Mouse (Mus musculus) embryonic facial prominence, embryonic 14.5 days (tissue): Measurements from ENCODE around the gene Rprd1b. TPM values are rescaled to one million over a fixed set of nuclear protein-coding genes. Genes with fewer than 3 reads are reported as not detected.

Experiments
- ATAC-seq: fragments of 200-750 bp; cut with Nextera tagmentation; 2 replicates; pipeline ENCODE4 v1.8.0; 2017; ENCODE audit warnings: low read depth, moderate number of reproducible peaks, moderate TSS enrichment
- DNase-seq: peaks from one replicate; pipeline ENCODE4 v3.0.0-alpha.2; 2015; ENCODE audit warnings: low spot score
- H3K27ac ChIP-seq: fragments of 300-500 bp; sonication (generic); replicated peaks from 2 replicates; pipeline ENCODE4 v1.5.1; 2014; ENCODE audit warnings: low read depth, mild to moderate bottlenecking, low read length, moderate library complexity
- H3K27me3 ChIP-seq: fragments of 300-500 bp; sonication (generic); replicated peaks from 2 replicates; pipeline ENCODE4 v1.6.1; 2014; ENCODE audit warnings: low read length; ENCODE audit not compliant: control insufficient read depth, insufficient read depth
- H3K36me3 ChIP-seq: fragments of 300-500 bp; sonication (generic); 2 replicates; pipeline ENCODE4 v1.6.1; 2014; ENCODE audit warnings: low read length, mixed read lengths; ENCODE audit not compliant: control insufficient read depth, insufficient read depth
- H3K4me1 ChIP-seq: fragments of 300-500 bp; sonication (generic); 2 replicates; pipeline ENCODE4 v1.6.1; 2014; ENCODE audit warnings: antibody characterized with exemption, low read length; ENCODE audit not compliant: control insufficient read depth, insufficient read depth
- H3K4me2 ChIP-seq: fragments of 300-500 bp; sonication (generic); 2 replicates; pipeline ENCODE4 v1.6.1; 2014; ENCODE audit warnings: low read depth, mild to moderate bottlenecking, low read length, moderate library complexity, mixed read lengths
- H3K4me3 ChIP-seq: fragments of 300-500 bp; sonication (generic); 2 replicates; pipeline ENCODE4 v1.5.1; 2014; ENCODE audit warnings: low read depth, mild to moderate bottlenecking, low read length
- H3K9ac ChIP-seq: fragments of 300-500 bp; sonication (generic); 2 replicates; pipeline ENCODE4 v1.6.1; 2014; ENCODE audit warnings: low read depth, mild to moderate bottlenecking, low read length, moderate library complexity, mixed read lengths
- H3K9me3 ChIP-seq: fragments of 300-500 bp; sonication (generic); 2 replicates; pipeline ENCODE4 v1.6.1; 2016; ENCODE audit warnings: low read length; ENCODE audit not compliant: control insufficient read depth
- WGBS: fragments of 180-500 bp; shearing (Covaris S2); extraction: QIAGEN DNeasy Blood & Tissue Kit; methylation state at CpG from one replicate; pipeline ENCODE4 v1.1.7; 2014; 5-methylcytosine and 5-hydroxymethylcytosine counted together
- polyA plus RNA-seq: library from polyadenylated mRNA; unstranded; fragments of >200 nt; fragmentation: Nextera tagmentation; extraction: Ambion mirVana; gene quantifications from 2 replicates; pipeline ENCODE4 v1.2.1, GENCODE M21; 2014

Gene Rprd1b
- polyA plus RNA-seq, 1 experiment from 2014 or later: 32.8 TPM

GRCm38 (mm10) chr2:158122814-158123213 is 94.5 kb downstream of the Rprd1b start:
- H3K4me1 ChIP-seq: no peaks in the 10 kb centered on the region
- ATAC-seq: no peak

DNA sequence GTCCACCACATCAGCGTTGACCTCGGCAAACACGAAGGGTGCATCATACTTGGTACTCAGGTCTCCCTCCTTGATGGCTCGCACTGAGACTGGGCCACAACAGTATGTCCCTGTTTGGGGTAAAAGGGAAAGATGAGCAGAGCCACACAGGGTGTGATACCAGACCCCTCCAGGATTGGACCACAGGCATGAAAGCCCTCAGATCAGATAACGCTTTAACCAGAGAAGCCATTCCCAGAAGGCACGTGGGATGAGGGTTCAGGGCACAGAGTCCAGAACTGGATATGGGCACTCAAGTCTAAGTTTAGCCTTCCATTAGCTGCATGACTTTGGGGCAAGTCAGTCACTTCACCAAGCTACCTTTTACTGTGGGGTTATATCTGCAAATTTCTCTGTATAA is 98.9 kb downstream of the Rprd1b start:
- peaks cover 6% of the 10 kb centered on the region; the same call in 1 of the 2 replicates for H3K9me3 ChIP-seq
- no peak overlapping the region for H3K4me2 ChIP-seq
- ATAC-seq: no peak
- no peak overlapping the region for H3K4me3 ChIP-seq
- H3K4me1 ChIP-seq: no peaks in the 10 kb centered on the region
- no peak overlapping the region for H3K9ac ChIP-seq
- H3K36me3 ChIP-seq: no peaks in the 10 kb centered on the region; the same call in 1 of the 2 replicates
- no peak overlapping the region for H3K27ac ChIP-seq
- DNase-seq: no peak
- WGBS: 93% methylated on average over 6 of the region's 6 CpGs
- no peaks in the 10 kb centered on the region for H3K27me3 ChIP-seq

More at GRCm38 (mm10) chr2:158122814-158123213, 94.5 kb downstream of the Rprd1b start:
- H3K27ac ChIP-seq: no peak overlapping the region
- DNase-seq: no peak
- no peaks in the 10 kb centered on the region; the same call in 1 of the 2 replicates for H3K36me3 ChIP-seq
- H3K4me3 ChIP-seq: no peak overlapping the region
- WGBS: 75% methylated on average over 6 of the region's 6 CpGs
- no peak overlapping the region for H3K9ac ChIP-seq
- H3K9me3 ChIP-seq: peaks cover 6% of the 10 kb centered on the region; the same call in 1 of the 2 replicates
- no peaks in the 10 kb centered on the region for H3K27me3 ChIP-seq
- no peak overlapping the region for H3K4me2 ChIP-seq

GRCm38 (mm10) chr2:158127872-158128271 is 99.6 kb downstream of the Rprd1b start:
- Histone ChIP-seq H3K9me3 (peaks cover 6% of the 10 kb centered on the region; the same call in 1 of the 2 replicates), H3K36me3 (no peaks in the 10 kb centered on the region; the same call in 1 of the 2 replicates), H3K4me1 (no peaks in the 10 kb centered on the region), H3K27ac (no peak overlapping the region), H3K27me3 (no peaks in the 10 kb centered on the region), H3K4me2 (no peak overlapping the region), H3K4me3 (no peak overlapping the region), H3K9ac (no peak overlapping the region)
- DNase-seq (no peak), ATAC-seq (no peak)
- 91% methylated on average over 7 of the region's 7 CpGs for WGBS

- no peak overlapping the region for H3K4me3 ChIP-seq
- H3K27me3 ChIP-seq: no peaks in the 10 kb centered on the region
- H3K36me3 ChIP-seq: no peaks in the 10 kb centered on the region; the same call in 1 of the 2 replicates
- ATAC-seq: no peak
- no peaks in the 10 kb centered on the region for H3K4me1 ChIP-seq
- peaks cover 6% of the 10 kb centered on the region; the same call in 1 of the 2 replicates for H3K9me3 ChIP-seq
- H3K9ac ChIP-seq: no peak overlapping the region
- 74% methylated on average over 8 of the region's 8 CpGs for WGBS
- H3K27ac ChIP-seq: no peak overlapping the region
- no peak overlapping the region for H3K4me2 ChIP-seq
- no peak for DNase-seq
These were observed 100.3 kb downstream of the Rprd1b start for GRCm38 (mm10) chr2:158128461-158129130.

DNA sequence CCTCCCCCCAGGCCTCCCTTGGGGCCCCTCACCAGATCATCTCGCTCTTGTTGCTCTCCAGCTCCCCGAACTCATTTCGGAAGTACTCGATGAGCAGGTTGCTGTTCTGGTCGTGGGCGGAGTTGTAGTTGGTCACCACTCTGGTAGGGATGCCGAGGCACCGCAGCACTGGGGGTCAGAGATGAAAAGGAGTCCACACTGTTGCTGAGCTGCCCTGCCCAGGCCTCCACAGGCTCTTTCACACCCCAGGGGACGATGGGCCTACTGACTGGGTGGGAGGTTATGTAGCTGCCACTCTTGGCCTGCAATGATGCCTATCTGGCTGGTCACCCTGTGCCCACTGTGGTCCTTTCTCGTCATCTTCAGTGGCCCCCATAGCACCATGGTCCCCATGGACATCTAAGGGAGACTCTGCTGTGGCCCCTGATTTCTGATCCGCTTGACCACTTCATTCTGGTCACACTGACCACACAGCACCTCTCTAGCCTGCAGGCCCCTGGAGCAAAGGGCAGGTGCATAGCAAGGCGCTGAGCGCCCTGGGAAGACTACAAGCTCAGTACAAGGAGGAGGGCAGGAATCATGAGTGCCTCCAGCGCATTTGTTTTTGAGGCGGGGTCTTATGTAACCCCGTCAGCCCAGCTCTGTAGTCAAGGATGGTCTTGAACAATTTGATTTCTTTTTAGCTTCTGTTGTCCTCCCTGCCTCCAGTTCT is 101.2 kb downstream of the Rprd1b start:
- H3K4me3 ChIP-seq: no peak overlapping the region
- H3K4me1 ChIP-seq: no peaks in the 10 kb centered on the region
- H3K9me3 ChIP-seq: peaks cover 6% of the 10 kb centered on the region; the same call in 1 of the 2 replicates
- H3K27ac ChIP-seq: no peak overlapping the region
- no peaks in the 10 kb centered on the region for H3K27me3 ChIP-seq
- no peak overlapping the region for H3K4me2 ChIP-seq
- no peak for DNase-seq
- 80% methylated on average over 16 of the region's 16 CpGs for WGBS
- no peaks in the 10 kb centered on the region; the same call in 1 of the 2 replicates for H3K36me3 ChIP-seq
- no peak for ATAC-seq
- no peak overlapping the region for H3K9ac ChIP-seq

GRCm38 (mm10) chr2:158130391-158130986 is 102.2 kb downstream of the Rprd1b start:
- Histone ChIP-seq H3K9ac (no peak overlapping the region), H3K36me3 (no peaks in the 10 kb centered on the region), H3K9me3 (peaks cover 5% of the 10 kb centered on the region; the same call in 1 of the 2 replicates), H3K4me3 (no peak overlapping the region), H3K4me2 (no peak overlapping the region), H3K4me1 (no peaks in the 10 kb centered on the region), H3K27ac (no peak overlapping the region), H3K27me3 (no peaks in the 10 kb centered on the region)
- DNase-seq (peak; percentile 62), ATAC-seq (no peak)
- 51% methylated on average over 4 of the region's 5 CpGs for WGBS

DNA sequence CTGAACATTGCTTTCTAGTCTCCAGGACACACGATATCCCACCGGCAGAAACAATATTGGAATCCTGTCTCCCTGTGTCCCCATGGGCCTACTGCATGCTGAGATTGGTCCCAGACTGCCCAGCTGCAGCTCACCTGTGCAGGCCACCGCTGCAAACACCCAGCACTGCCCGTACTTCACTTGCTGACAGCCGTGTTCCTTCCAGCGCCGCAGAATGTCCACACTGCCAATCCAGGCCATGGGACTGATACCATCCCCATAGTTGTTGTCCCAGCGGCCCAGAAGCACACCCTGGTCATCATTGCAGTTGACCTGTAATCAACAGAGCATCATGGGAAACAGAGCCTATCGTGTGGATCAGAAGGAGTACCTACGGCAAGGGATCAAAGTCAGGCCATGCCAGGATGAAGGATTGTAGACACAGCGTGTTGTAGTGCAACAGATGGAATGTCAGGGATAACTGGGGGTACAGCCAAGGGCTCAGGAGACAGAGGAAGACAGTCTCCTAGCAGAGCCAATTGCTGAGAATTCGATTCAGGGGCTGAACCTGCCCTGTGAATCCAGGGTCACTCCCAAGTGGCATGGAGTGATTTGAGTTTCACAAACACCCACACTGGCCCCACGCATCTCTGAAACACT is 103.0 kb downstream of the Rprd1b start:
- no peak for ATAC-seq
- Histone ChIP-seq H3K27me3 (no peaks in the 10 kb centered on the region), H3K4me1 (no peaks in the 10 kb centered on the region; the same call in 1 of the 2 replicates), H3K4me2 (no peak overlapping the region), H3K9me3 (no peaks in the 10 kb centered on the region), H3K9ac (no peak overlapping the region), H3K4me3 (no peak overlapping the region), H3K36me3 (no peaks in the 10 kb centered on the region), H3K27ac (no peak overlapping the region)
- DNase-seq: no peak
- 84% methylated on average over 13 of the region's 13 CpGs for WGBS

DNA sequence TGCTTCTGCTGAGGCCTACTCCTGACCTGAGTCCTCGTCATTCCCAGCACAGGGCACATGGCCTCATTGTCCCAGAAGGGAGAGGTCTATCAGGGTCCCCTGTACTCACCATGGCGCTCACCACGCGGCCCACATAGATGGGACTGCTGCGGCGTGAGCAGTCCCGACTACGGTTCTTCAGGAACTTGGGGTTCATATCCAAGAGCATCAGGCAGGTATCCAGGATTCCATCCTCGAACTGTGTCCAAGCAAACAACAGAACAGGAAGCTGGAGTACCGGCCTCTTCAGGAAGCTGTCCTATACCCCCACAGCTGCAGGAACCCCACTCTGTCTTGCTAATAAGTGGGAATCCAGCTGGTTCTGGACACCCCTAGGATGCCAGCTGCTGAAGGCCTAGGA is 104.0 kb downstream of the Rprd1b start:
- H3K27me3 ChIP-seq: no peaks in the 10 kb centered on the region
- H3K36me3 ChIP-seq: no peaks in the 10 kb centered on the region
- no peaks in the 10 kb centered on the region for H3K9me3 ChIP-seq
- no peak overlapping the region for H3K4me2 ChIP-seq
- DNase-seq: no peak
- H3K27ac ChIP-seq: no peak overlapping the region
- H3K4me3 ChIP-seq: no peak overlapping the region
- ATAC-seq: no peak
- no peaks in the 10 kb centered on the region; the same call in 1 of the 2 replicates for H3K4me1 ChIP-seq
- no peak overlapping the region for H3K9ac ChIP-seq
- WGBS: 84% methylated on average over 10 of the region's 10 CpGs
